Mouse (Mus musculus) embryonic facial prominence, embryonic 13.5 days (tissue): ENCODE measurements around the gene Dock8. TPM values are rescaled to one million over a fixed set of nuclear protein-coding genes. Genes with fewer than 3 reads are reported as not detected.

ENCODE experiments used
- ATAC-seq: fragments of 200-750 bp; cut with Nextera tagmentation; 2 replicates; pipeline ENCODE4 v1.8.0; 2017; ENCODE audit warnings: low read depth; ENCODE audit not compliant: insufficient number of reproducible peaks, insufficient read depth, low FRiP score, low TSS enrichment
- H3K27ac ChIP-seq: fragments of 300-500 bp; sonication (generic); 2 replicates; pipeline ENCODE4 v1.5.1; 2015; ENCODE audit warnings: moderate library complexity, mild to moderate bottlenecking, inconsistent platforms
- H3K27me3 ChIP-seq: fragments of 300-500 bp; sonication (generic); 2 replicates; pipeline ENCODE4 v1.6.1; 2015; ENCODE audit warnings: mild to moderate bottlenecking, inconsistent platforms
- H3K36me3 ChIP-seq: fragments of 300-500 bp; sonication (generic); 2 replicates; pipeline ENCODE4 v1.6.1; 2015; ENCODE audit warnings: mild to moderate bottlenecking, inconsistent platforms
- H3K4me1 ChIP-seq: fragments of 300-500 bp; sonication (generic); 2 replicates; pipeline ENCODE4 v1.6.1; 2015; ENCODE audit warnings: inconsistent platforms
- H3K4me2 ChIP-seq: fragments of 300-500 bp; sonication (generic); 2 replicates; pipeline ENCODE4 v1.6.1; 2015; ENCODE audit warnings: moderate library complexity, mild to moderate bottlenecking, inconsistent platforms
- H3K4me3 ChIP-seq: fragments of 300-500 bp; sonication (generic); 2 replicates; pipeline ENCODE4 v1.5.1; 2015; ENCODE audit warnings: mild to moderate bottlenecking, inconsistent platforms
- H3K9ac ChIP-seq: fragments of 300-500 bp; sonication (generic); 2 replicates; pipeline ENCODE4 v1.6.1; 2015; ENCODE audit warnings: mild to moderate bottlenecking, inconsistent platforms
- H3K9me3 ChIP-seq: fragments of 300-500 bp; sonication (generic); 2 replicates; pipeline ENCODE4 v1.6.1; 2016; ENCODE audit warnings: inconsistent platforms
- WGBS: fragments of 180-500 bp; shearing (Covaris S2); methylation state at CpG from one replicate; pipeline ENCODE4 v1.1.7; 2015; ENCODE audit warnings: mixed read lengths; 5-methylcytosine and 5-hydroxymethylcytosine counted together
- polyA plus RNA-seq: library from polyadenylated mRNA; unstranded; fragments of >200 nt; fragmentation: Nextera tagmentation; extraction: Ambion mirVana; gene quantifications from 2 replicates; pipeline ENCODE4 v1.2.1, GENCODE M21; 2015

The Dock8 gene
- polyA plus RNA-seq, 1 experiment from 2014 or later: 5.7 TPM

- Histone ChIP-seq H3K27ac (no peak overlapping the region), H3K27me3 (peaks cover 42% of the 10 kb centered on the region), H3K4me3 (peak overlapping the region; percentile 68), H3K4me2 (peak overlapping the region; percentile 99), H3K4me1 (peaks cover 7% of the 10 kb centered on the region; the same call in 1 of the 2 replicates), H3K9me3 (no peaks in the 10 kb centered on the region), H3K36me3 (no peaks in the 10 kb centered on the region), H3K9ac (no peak overlapping the region)
- WGBS: 6% methylated on average over 13 of the region's 13 CpGs
- ATAC-seq: no peak
Observed at GRCm38 (mm10) chr19:25238121-25238520, 238.8 kb downstream of the Dock8 start.

GRCm38 (mm10) chr19:25243566-25243965, 244.2 kb downstream of the Dock8 start:
- no peak overlapping the region for H3K4me3 ChIP-seq
- H3K4me2 ChIP-seq: no peak overlapping the region
- no peak for ATAC-seq
- no peaks in the 10 kb centered on the region for H3K4me1 ChIP-seq
- no peaks in the 10 kb centered on the region for H3K36me3 ChIP-seq
- H3K9ac ChIP-seq: no peak overlapping the region
- no peak overlapping the region for H3K27ac ChIP-seq
- WGBS: 71% methylated on average over 4 of the region's 4 CpGs
- H3K9me3 ChIP-seq: no peaks in the 10 kb centered on the region
- H3K27me3 ChIP-seq: peaks cover 11% of the 10 kb centered on the region

GRCm38 (mm10) chr19:25246062-25246461, 246.7 kb downstream of the Dock8 start:
- no peak for ATAC-seq
- no peak overlapping the region for H3K4me3 ChIP-seq
- WGBS: 89% methylated on average over 8 of the region's 8 CpGs
- no peaks in the 10 kb centered on the region for H3K27me3 ChIP-seq
- no peak overlapping the region for H3K9ac ChIP-seq
- no peaks in the 10 kb centered on the region for H3K36me3 ChIP-seq
- 0 out of 2 replicates have a peak, but pooled peaks cover 3% of the 10 kb centered on the region for H3K4me1 ChIP-seq
- no peak overlapping the region for H3K4me2 ChIP-seq
- no peak overlapping the region for H3K27ac ChIP-seq
- no peaks in the 10 kb centered on the region for H3K9me3 ChIP-seq

GRCm38 (mm10) chr19:25247858-25248552, 248.7 kb downstream of the Dock8 start:
- H3K9ac ChIP-seq: no peak overlapping the region
- no peak for ATAC-seq
- WGBS: 86% methylated on average over 14 of the region's 14 CpGs
- no peaks in the 10 kb centered on the region for H3K27me3 ChIP-seq
- H3K4me3 ChIP-seq: no peak overlapping the region
- H3K36me3 ChIP-seq: no peaks in the 10 kb centered on the region
- H3K27ac ChIP-seq: no peak overlapping the region
- 0 out of 2 replicates have a peak, but pooled peaks cover 3% of the 10 kb centered on the region for H3K4me1 ChIP-seq
- H3K9me3 ChIP-seq: no peaks in the 10 kb centered on the region
- no peak overlapping the region for H3K4me2 ChIP-seq

- ATAC-seq: no peak
- no peaks in the 10 kb centered on the region for H3K36me3 ChIP-seq
- no peak overlapping the region for H3K27ac ChIP-seq
- no peak overlapping the region for H3K9ac ChIP-seq
- H3K4me2 ChIP-seq: no peak overlapping the region
- H3K27me3 ChIP-seq: no peaks in the 10 kb centered on the region
- H3K9me3 ChIP-seq: no peaks in the 10 kb centered on the region
- WGBS: 67% methylated on average over 13 of the region's 13 CpGs
- 0 out of 2 replicates have a peak, but pooled peaks cover 3% of the 10 kb centered on the region for H3K4me1 ChIP-seq
- no peak overlapping the region for H3K4me3 ChIP-seq
Observed at GRCm38 (mm10) chr19:25249230-25249629, 249.9 kb downstream of the Dock8 start.

GRCm38 (mm10) chr19:25251610-25252140, 252.3 kb downstream of the Dock8 start:
- Histone ChIP-seq H3K4me3 (no peak overlapping the region), H3K4me1 (0 out of 2 replicates have a peak, but pooled peaks cover 3% of the 10 kb centered on the region), H3K27me3 (no peaks in the 10 kb centered on the region), H3K27ac (no peak overlapping the region), H3K9me3 (no peaks in the 10 kb centered on the region), H3K36me3 (no peaks in the 10 kb centered on the region), H3K4me2 (no peak overlapping the region), H3K9ac (no peak overlapping the region)
- ATAC-seq: no peak
- 82% methylated on average over 3 of the region's 3 CpGs for WGBS

Other genes starting within 250 kb of the Dock8 start
- 5.0 and 6.5 TPM in 2 replicates for gene Pgm5, start 137.7 kb upstream of the Dock8 start, polyA plus RNA-seq
- gene Gm10053, start 123.8 kb upstream of the Dock8 start, polyA plus RNA-seq: 206 and 207 TPM in 2 replicates
- not detected in 2 replicates for gene Foxd4, start 98.3 kb upstream of the Dock8 start, polyA plus RNA-seq
- gene Cbwd1, start 37.9 kb upstream of the Dock8 start, polyA plus RNA-seq: 23.3 and 25.2 TPM in 2 replicates
- gene Kank1, start 237.4 kb downstream of the Dock8 start, polyA plus RNA-seq: 22.0 and 23.0 TPM in 2 replicates